Mouse (Mus musculus) heart, postnatal 0 days (tissue): Measurements from ENCODE around the gene Pgap2.

ENCODE experiments used
- CTCF ChIP-seq: IDR thresholded peaks from 2 replicates; pipeline ENCODE4 v1.5.1; 2016; ENCODE audit warnings: antibody characterized with exemption, control low read depth, low read depth
- EP300 ChIP-seq: IDR thresholded peaks from 2 replicates; pipeline ENCODE4 v1.6.1; 2016; ENCODE audit warnings: antibody characterized with exemption, low read depth

DNA sequence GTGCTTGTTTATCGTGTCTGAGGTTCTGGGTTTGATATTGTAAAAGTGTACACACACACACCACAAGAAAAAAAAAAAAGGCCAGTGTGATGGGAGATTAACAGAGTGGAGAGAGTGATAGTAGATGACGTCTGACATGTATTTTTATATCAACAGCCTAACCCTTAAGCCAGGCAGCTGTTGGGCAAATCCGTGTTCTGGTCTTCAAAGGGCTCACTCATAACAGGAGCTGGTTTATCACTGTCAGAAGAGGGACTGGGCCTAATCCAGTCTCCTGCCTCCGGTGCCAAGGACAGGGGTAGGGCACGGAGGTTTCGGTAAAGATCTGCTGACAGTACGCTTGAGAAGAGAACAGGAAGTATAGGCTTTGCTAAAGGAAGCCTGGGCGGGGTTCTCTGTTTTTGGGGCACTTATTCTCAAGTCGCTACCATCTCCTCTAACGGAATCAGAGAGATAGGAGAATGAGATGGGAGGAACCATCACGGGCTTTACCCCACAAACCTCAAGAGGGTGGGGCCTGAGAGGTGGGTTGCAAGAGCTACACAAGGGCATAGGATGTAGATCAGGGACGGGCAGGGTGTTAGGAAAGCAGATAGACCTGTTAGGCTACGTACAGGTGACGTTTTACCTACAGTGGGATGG is 56.5 kb downstream of the Pgap2 start:
- TF ChIP-seq CTCF = no peak
- TF ChIP-seq EP300 = no peak
